Mouse (Mus musculus): ENCODE data around the gene Gne.

GRCm38 (mm10) chr4:44066891-44067290 lies 17.1 kb downstream of the Gne start:
- TF ChIP-seq GATA1 (IDR thresholded peaks at IDR 0.05; ENCODE audit: borderline replicate concordance, low read length): no peak
- no peak for TF ChIP-seq FLI1 (IDR thresholded peaks at IDR 0.05; ENCODE audit: low read length)
